Mouse (Mus musculus) heart, postnatal 0 days (tissue): ENCODE measurements around the gene Sirt1. TPM values are rescaled to one million over a fixed set of nuclear protein-coding genes. Genes with fewer than 3 reads are reported as not detected.

Source experiments
- ATAC-seq: fragments of 200-750 bp; cut with Nextera tagmentation; 2 replicates; pipeline ENCODE4 v1.8.0; 2017; ENCODE audit warnings: low read depth, moderate number of reproducible peaks, moderate library complexity; ENCODE audit not compliant: insufficient read depth
- DNase-seq: peaks from one replicate; pipeline ENCODE4 v3.0.0-alpha.2; 2016; ENCODE audit warnings: low spot score
- H3K27ac ChIP-seq: fragments of 300-500 bp; sonication (generic); 2 replicates; pipeline ENCODE4 v1.5.1; 2014; ENCODE audit warnings: low read depth, mild to moderate bottlenecking
- H3K27me3 ChIP-seq: fragments of 300-500 bp; sonication (generic); 2 replicates; pipeline ENCODE4 v1.6.1; 2014; ENCODE audit warnings: low read length, mixed read lengths; ENCODE audit not compliant: control insufficient read depth, insufficient read depth
- H3K36me3 ChIP-seq: fragments of 300-500 bp; sonication (generic); replicated peaks from 2 replicates; pipeline ENCODE4 v1.6.1; 2014; ENCODE audit warnings: low read length, mixed read lengths; ENCODE audit not compliant: control insufficient read depth, insufficient read depth
- H3K4me1 ChIP-seq: fragments of 300-500 bp; sonication (generic); 2 replicates; pipeline ENCODE4 v1.6.1; 2014; ENCODE audit warnings: antibody characterized with exemption; ENCODE audit not compliant: control insufficient read depth, insufficient read depth
- H3K4me2 ChIP-seq: fragments of 300-500 bp; sonication (generic); 2 replicates; pipeline ENCODE4 v1.6.1; 2014; ENCODE audit warnings: low read depth, mild to moderate bottlenecking, low read length, moderate library complexity
- H3K4me3 ChIP-seq: fragments of 300-500 bp; sonication (generic); 2 replicates; pipeline ENCODE4 v1.5.1; 2014; ENCODE audit warnings: low read depth, low read length
- H3K9ac ChIP-seq: fragments of 300-500 bp; sonication (generic); replicated peaks from 2 replicates; pipeline ENCODE4 v1.6.1; 2014; ENCODE audit warnings: low read depth, low read length, mixed read lengths
- H3K9me3 ChIP-seq: fragments of 300-500 bp; sonication (generic); replicated peaks from 2 replicates; pipeline ENCODE4 v1.6.1; 2016; ENCODE audit warnings: low read length; ENCODE audit not compliant: control insufficient read depth
- CTCF ChIP-seq: IDR thresholded peaks from 2 replicates; pipeline ENCODE4 v1.5.1; 2016; ENCODE audit warnings: antibody characterized with exemption, control low read depth, low read depth
- EP300 ChIP-seq: IDR thresholded peaks from 2 replicates; pipeline ENCODE4 v1.6.1; 2016; ENCODE audit warnings: antibody characterized with exemption, low read depth
- WGBS: fragments of 180-500 bp; shearing (Covaris S2); extraction: QIAGEN DNeasy Blood & Tissue Kit; methylation state at CpG from one replicate; pipeline ENCODE4 v1.1.7; 2014; 5-methylcytosine and 5-hydroxymethylcytosine counted together
- polyA plus RNA-seq: library from polyadenylated mRNA; unstranded; fragments of >200 nt; fragmentation: Nextera tagmentation; extraction: Ambion mirVana; gene quantifications from 2 replicates; pipeline ENCODE4 v1.2.1, GENCODE M21; 2015
- total RNA-seq: library from RNA; depleted of rRNA; stranded (reverse); fragments of >200 nt; gene quantifications from 2 replicates; pipeline ENCODE4 v1.2.3, GENCODE M21; 2014; ENCODE audit warnings: low replicate concordance; rRNA removed

The Sirt1 gene
- total RNA-seq: 10.4 and 10.7 TPM in 2 replicates
- 2.1 and 2.5 TPM in 2 replicates for polyA plus RNA-seq

DNA sequence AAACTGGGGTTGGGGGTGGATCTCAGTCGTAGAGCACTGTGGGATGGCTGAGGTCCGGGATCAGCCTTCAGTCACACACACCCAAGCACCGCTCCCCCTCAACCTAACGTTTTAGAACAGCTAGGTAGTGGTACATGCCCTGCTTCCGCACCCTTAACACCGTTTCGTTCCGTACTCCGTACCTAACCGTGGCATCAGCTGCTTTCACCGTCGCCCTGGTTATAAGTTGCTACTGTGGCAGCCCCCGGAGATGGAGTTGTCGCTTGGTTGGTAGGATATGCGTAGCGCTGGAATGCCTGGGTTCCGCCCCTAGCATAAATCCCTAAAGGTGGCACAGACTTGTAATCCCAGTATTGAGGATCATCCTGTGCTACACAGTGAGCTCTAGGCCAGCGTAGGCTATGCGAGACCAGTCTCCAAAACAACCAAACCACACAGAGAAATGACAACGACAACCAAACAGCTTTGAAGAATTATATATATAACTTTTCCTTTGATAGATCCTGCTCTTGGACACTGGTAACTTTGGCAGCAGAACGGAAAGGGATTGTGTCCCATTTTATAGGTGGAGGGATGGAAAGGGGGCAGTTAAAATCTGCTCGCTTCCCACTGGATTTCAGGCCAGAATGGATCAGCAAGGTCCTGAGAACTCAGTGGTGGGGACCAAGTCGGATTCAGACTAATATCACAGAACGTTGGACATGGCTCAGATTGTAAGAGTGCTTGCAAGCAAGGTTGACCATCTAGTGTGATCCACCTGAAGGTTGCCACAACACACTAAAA lies at the start of gene Sirt1:
Sirt1 (minus strand) TSS at position 207 of the 783 bp plus-strand sequence.
- ATAC-seq (no peak), DNase-seq (no peak)
- 4% methylated on average over 24 of the region's 24 CpGs for WGBS
- Histone ChIP-seq H3K27me3 (no peaks in the 10 kb centered on the region), H3K4me2 (peak within 1 kb of the TSS; percentile 98), H3K27ac (peak within 1 kb of the TSS; percentile 75), H3K4me1 (no peaks in the 10 kb centered on the region), H3K36me3 (no peaks in the 10 kb centered on the region), H3K4me3 (peak within 1 kb of the TSS; percentile 75), H3K9me3 (no peaks in the 10 kb centered on the region), H3K9ac (peak within 1 kb of the TSS; percentile 79)
- TF ChIP-seq EP300: no peak
- no peak for TF ChIP-seq CTCF

DNA sequence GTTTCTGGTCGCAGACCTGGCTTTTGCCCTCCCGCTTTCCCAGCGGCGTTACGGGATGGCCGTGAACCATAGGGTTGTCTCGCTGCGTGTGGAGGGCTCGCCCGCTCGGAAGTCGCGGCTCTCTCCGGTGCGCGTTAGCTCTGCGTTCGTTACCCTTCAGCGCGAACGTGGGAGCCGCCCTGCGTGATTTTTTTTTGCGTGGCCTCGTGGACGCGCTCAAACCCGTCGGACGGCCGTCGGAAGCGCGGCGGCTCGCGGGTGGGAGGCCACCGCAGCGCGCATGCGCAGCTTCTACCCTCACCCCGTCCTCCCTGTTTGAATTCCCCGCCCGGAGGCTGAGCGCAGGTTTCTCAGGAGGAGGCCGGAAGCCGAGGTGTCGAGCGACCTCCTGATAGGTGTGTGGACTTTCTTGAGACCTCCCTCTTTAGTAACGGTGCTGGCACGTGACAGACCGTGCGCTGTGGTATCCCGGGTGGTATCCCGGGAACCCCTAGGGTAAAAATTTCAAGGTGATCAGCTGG lies 48.3 kb upstream of the Sirt1 start, which contains the start of gene Ctnna3:
Ctnna3 (plus strand) TSS at position 314 of the 521 bp plus-strand sequence.
- peak; percentile 94 for ATAC-seq
- H3K9me3 ChIP-seq: no peaks in the 10 kb centered on the region

DNA sequence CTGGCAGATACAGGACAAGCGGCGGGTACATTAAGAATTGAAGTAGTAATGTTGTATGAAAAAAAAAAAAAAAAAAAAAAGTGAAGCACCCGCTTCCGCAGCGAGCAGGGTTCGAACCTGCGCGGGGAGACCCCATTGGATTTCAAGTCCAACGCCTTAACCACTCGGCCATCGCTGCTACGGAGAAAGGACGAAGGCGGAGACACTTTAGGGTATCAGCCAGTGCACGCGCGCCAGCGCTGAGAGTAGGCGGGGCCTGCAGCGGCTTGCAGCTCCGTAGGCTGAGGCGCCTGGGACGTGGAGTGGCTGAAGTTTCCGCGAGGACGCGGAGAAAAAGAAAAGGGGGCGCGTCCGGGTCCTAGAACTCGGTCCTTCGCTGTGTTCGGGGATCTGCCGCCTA lies 47.9 kb upstream of the Sirt1 start:
- Histone ChIP-seq H3K4me3 (peak overlapping the region; percentile 89), H3K4me2 (peak overlapping the region; percentile 77), H3K4me1 (no peaks in the 10 kb centered on the region), H3K36me3 (no peaks in the 10 kb centered on the region), H3K27ac (peak overlapping the region; percentile 82), H3K27me3 (no peaks in the 10 kb centered on the region), H3K9ac (peak overlapping the region; percentile 74), H3K9me3 (no peaks in the 10 kb centered on the region)
- ATAC-seq (peak; percentile 91), DNase-seq (peak; percentile 87)
- WGBS: 0% methylated on average over 34 of the region's 34 CpGs
- TF ChIP-seq CTCF (no peak), EP300 (peak; percentile 81)

More for the DNA sequence above, 48.3 kb upstream of the Sirt1 start, which contains the start of gene Ctnna3:
- no peaks in the 10 kb centered on the region for H3K4me1 ChIP-seq
- WGBS: under 1% methylated on average over 49 of the region's 55 CpGs
- TF ChIP-seq CTCF (no peak), EP300 (no peak)
- peak; percentile 93 for DNase-seq
- H3K27me3 ChIP-seq: no peaks in the 10 kb centered on the region
- peak within 1 kb of the TSS; percentile 77 for H3K4me2 ChIP-seq
- peak within 1 kb of the TSS; percentile 82 for H3K27ac ChIP-seq
- peak within 1 kb of the TSS; percentile 89 for H3K4me3 ChIP-seq
- peak within 1 kb of the TSS; percentile 74 for H3K9ac ChIP-seq
- H3K36me3 ChIP-seq: no peaks in the 10 kb centered on the region

DNA sequence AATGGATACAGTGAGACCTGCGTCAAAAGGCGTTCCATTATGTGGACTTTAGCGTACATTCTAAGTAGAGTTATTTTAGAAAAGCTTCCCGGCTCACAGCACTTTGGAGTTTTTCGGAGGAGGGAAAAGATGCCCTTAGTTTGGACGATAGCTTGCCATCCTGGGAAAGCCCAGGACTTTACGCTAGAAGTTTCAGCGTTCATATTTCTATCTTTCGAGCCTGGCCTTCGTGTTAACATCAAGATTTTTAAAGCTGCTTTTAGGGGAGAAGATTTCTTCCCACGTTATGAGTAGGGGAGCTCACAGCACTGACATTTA lies 47.5 kb upstream of the Sirt1 start:
- Histone ChIP-seq H3K9me3 (no peaks in the 10 kb centered on the region), H3K4me1 (no peaks in the 10 kb centered on the region), H3K9ac (peak overlapping the region; percentile 38), H3K4me3 (peak overlapping the region; percentile 89), H3K27me3 (no peaks in the 10 kb centered on the region), H3K4me2 (peak overlapping the region; percentile 77), H3K27ac (peak overlapping the region; percentile 49), H3K36me3 (no peaks in the 10 kb centered on the region)
- no peak for DNase-seq
- ATAC-seq: no peak
- WGBS: 3% methylated on average over 11 of the region's 11 CpGs
- TF ChIP-seq CTCF: no peak
- no peak for TF ChIP-seq EP300

GRCm38 (mm10) chr10:63428243-63429022 lies 46.9 kb upstream of the Sirt1 start:
- TF ChIP-seq EP300: no peak
- TF ChIP-seq CTCF: no peak
- Histone ChIP-seq H3K27me3 (no peaks in the 10 kb centered on the region), H3K9me3 (no peaks in the 10 kb centered on the region), H3K4me3 (peak overlapping the region; percentile 89), H3K27ac (peak overlapping the region; percentile 49), H3K4me2 (peak overlapping the region; percentile 77), H3K36me3 (no peaks in the 10 kb centered on the region), H3K9ac (peak overlapping the region; percentile 38), H3K4me1 (no peaks in the 10 kb centered on the region)
- WGBS: 22% methylated on average over 19 of the region's 19 CpGs
- ATAC-seq (no peak), DNase-seq (peak; percentile 25)
